Mouse (Mus musculus) MEL-GATA-1-ER (cell line): ENCODE measurements around the gene Cby3.

Experiments used
- DNase-seq: peaks from one replicate; pipeline ENCODE4 v3.0.0-alpha.2; 2012; ENCODE audit warnings: low read depth; ENCODE audit errors: extremely low read depth

Gene Cby3

DNA sequence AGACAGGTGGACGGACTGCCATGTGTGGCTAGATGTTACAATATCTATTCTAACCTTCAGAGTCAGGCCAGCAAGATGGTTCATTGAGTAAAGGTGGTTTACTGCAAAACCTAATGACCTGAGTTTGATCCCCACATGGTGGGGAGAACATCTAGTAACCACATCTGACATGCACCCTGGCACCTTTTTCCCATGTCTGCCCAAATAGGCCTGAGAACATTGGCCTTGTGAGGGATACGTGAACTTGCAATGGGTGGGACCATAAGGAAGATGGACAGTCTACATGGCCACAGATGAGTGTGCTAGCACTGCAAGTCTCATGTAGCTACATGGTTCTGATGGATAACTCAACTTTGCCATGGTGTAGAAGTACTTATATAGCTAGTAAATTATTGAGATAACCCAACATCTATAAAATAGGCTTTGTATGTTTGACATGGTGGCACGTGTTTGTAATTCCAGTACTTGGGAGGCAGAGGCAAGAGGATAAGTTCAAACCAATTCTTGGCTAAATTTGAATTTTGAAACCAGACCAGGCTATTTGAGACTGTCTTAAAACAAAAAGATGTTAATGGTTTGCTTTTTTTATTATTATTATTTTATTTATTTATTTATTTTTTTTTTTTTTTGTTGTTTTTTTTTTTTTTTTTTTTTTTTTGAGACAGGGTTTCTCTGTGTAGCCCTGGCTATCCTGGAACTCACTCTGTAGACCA, 34.1 kb downstream of the Cby3 start:
- DNase-seq, result no peak

DNA sequence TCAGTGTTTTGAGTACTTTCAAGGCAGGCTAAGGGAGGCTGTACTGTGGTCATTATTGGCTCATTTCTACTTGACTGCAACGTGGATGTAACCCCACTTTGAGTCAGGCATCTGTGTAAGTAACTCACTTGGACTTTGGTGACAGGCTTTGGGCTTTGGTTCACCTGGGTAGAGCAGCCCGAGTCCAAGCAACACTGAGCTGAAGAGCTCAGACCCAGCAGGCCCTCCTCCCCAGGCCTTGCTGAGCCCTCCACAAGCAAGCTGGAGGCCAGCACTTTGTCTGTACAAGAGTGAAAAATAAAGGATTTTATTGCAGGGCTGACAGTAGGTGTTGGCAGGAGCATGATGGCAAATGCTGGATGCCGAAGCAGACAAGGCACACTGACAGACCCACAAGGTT, 34.7 kb downstream of the Cby3 start:
- DNase-seq, result no peak

DNA sequence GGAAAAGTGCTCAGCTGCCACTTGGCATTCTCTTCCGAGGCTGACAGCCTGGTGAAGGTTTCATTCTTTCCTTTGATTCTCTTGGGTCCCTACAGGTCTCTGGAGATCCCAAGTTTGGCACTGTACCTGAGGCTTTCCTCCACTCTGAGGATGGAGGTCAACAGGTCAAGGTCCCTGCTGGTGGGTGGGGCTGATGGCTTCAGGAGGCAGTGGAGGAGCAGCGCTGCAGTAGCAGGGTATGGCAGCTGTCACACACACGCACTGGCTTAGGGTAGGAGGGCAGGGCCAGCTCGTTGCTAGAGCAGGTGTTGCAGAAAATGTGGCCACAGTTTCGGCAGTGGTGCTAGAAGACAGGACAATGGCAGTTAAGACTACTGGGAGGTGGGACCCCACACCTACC, 35.4 kb downstream of the Cby3 start:
- DNase-seq, result no peak

DNA sequence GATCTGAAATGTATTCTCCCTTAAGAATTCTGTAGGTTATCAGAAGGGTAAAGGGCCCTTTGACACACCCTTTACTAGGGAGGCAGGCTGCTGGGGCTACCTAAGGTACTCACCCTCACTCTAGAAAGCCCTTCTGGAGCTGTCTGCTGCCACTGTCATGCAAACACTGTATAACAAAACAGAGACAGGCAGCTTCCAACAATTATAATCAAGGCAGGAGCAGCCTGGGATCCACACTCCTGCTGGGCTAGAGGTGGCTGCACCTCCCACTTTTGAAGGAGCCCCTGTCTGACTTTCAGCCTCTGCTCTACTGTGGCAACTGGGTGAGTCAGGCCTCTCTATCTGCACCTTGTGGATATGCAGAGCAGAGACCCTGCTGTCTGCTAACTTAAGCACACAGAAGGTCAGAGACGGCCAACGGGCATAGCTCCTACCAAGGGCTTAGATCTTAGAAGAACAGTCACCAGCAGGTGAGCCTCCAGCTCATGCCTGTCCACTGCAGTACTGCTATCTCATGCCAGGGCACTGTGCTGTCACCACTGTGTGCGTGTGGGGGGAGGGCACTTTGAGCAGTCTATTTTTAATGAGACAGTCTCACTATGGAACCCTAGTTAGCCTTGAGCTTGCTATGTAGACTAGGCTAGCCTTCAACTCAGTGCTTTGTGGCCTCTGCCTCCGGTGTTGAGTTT, 37.2 kb downstream of the Cby3 start:
- DNase-seq, result no peak

DNA sequence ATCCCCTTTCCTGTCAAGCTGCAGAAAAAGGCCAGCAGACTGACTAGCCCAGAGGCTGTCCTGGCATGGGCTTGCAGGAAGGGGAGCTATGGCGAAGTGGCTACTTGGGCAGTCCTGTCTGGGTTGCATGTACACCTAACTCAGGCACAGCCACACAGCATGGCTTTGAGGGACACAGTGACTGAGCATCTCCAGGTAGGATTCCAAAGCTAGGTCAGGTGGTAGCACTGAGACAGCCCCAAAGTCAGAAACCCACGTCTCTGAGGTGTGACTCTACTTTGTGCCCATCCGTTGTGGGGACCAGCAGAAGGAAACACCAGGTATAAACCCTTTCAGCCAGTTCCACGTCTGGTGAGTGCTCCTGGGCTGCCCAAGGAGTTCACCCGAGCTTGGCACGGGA, 39.0 kb downstream of the Cby3 start:
- no peak for DNase-seq

DNA sequence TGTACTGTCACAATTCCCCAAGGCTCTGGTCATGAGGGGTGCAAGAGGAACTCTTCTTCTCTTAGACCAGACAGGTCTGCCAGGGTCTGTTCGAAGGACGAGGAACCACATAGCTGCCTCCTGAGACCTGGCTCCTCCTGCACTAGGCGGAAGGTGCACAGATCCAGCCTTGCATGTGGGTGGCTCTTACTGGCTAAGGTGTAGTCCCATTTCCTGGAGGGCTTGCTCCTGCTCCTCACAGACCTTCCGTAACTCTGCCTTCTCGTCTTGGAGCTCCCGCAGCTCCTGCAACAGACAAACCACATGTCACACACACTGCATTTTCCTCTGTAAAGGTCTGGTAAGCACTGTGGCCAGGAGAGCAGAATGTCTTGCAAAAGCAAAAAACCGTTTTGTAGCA, 40.5 kb downstream of the Cby3 start:
- no peak for DNase-seq

DNA sequence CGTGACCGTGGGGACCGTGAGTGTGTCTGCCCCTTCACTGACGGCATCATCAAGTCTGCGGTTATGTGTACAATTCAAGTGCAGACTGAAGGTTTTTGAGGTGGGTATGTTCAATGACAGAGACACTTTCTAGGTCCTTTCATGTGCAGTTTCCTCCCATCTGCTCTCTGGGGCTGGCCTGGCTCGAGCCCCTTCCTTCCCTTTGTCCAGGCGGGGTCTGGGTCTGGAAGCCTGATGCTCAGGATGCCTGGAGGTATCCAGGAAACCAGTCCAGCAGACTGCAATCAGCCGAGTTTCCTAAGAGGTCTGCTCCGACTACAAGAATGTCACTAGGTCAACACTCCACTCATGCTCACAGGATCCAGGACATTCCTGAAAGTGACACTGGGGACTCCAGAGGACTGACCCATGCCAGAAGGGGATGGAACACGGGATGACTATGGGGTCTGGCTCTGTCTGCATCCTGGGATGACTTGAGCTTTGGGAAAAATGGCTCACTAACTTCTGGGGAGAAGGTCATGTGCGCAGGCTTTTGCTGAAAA, 42.6 kb downstream of the Cby3 start:
- no peak for DNase-seq

DNA sequence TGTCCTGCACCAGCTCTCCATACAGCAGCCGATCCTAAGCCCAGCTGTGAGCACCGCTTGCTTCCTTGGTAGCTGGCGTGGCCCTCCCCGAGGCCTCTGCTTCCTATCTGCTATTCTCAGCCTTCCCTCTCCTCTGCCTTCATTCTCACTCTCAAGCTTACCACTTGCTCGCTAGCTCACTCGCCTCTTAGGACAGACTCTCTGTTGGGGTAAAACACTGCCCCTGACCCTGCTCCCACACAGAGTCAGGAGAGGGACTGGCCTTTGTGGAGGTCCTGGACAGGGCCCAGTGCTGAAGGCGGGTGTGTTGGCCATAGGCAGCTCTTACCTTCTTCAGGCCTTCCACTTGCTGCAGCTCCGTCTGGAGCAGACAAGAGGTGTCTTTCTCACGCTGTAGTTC, 43.1 kb downstream of the Cby3 start:
- no peak for DNase-seq

DNA sequence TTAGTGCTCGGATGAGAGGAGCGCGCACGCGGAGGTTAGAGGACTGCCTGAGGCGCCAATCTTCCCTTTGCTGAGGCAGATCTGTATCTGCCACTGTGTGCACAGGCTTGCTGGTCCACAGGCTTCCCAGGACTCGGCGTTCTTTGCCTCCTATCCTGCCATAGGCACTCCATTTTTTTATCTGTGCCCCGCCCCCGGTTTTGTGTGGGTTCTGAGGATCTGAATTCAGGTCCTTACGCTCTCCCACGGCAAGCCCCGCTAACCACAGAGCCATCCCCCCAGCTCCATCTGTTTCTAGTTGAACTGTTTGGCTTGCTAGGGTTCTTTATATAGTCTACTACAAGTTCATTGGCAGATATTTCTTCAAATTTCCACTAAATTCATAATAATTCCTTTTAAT, 44.5 kb downstream of the Cby3 start:
- no peak for DNase-seq

DNA sequence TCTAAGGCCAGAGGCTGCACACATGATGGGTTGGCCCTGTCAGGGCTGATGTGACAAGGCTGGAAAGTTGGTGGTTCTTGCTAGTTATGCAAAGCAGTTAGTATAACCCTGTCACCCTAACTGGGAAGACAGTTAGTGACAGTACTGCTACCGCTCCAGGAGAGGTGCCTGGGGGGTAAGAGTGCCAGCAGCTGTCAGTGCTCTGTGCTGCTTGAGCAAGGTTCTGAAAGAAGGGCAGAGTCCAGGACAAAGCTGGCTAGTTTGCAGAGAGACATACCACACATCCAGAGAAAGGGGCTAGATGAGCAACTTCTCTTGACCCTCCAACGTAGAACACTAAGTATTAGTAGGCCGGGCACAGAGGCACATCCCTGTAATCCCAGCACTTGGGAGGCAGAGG, 48.2 kb downstream of the Cby3 start:
- no peak for DNase-seq

DNA sequence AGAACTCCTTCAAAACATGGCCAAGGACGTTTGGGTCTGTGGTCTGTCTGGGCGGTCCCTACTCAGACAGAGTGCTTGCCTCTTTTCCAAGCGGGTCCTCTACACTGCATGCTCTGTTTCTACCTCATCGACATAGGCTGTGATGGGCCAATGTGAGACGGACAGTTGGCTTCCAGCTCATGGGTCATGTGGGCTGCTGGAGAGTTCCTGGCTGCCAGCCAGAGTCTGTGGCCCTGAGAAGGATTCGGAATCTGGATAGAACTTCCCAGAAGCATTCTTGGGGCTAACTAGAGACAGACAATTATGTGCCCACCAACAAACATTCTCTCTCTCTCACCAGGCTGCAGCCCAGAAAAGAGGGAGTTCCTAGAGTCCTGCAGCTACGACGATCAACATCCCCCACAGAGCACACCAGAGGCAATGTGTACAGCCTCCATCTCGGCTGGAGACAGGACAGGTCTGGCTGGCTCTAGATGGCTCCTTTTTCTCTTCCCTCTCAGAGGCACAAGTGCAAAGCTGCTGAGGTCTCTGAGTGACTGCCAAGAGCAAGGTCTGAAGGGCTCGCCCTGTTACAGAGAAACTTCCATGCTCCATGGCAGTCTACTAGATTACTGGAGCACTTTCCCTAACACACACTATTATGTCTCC, 49.2 kb downstream of the Cby3 start:
- DNase-seq, result no peak

DNA sequence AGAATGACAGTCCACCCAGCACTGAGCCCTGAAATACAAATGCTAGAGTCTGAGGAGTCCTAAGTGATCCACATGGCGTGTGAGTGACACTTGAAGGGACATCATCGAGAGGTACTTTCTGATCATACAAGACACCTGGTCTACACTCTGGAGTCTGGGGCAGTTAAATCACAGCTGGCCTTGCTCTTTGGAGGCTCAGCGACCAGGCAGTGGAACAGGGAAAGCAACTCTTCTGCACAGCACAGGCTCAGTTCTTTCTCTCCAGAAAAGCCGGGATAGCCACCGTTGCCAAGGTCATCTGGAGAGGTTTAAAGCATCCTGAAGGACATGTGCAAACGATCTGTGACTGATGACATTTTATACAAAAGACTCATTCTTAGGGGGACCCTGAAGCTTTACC, 53.0 kb downstream of the Cby3 start:
- no peak for DNase-seq
